Mouse (Mus musculus) right cerebral cortex, adult 2 months (tissue): ENCODE results near the gene Plcl2.
A peak's percentile ranks its signal among the peaks of the same experiment; 100 is the strongest.
"Not testable (repeated sequence)": the region's sequence is repeated elsewhere in the genome, so short reads cannot be mapped to it uniquely, and the experiment has no call there.

ENCODE experiments used
- DNase-seq, 2 experiments: peaks; one replicate each; pipeline ENCODE4 v3.0.0; 2021 to 2022; ENCODE audit warnings: low spot score in 2 of 2

Gene Plcl2

GRCm38 (mm10) chr17:50500806-50501205, 8.4 kb upstream of the Plcl2 start:
- DNase-seq, result no peak

GRCm38 (mm10) chr17:50503075-50503474, 6.1 kb upstream of the Plcl2 start:
- no peak for DNase-seq

- DNase-seq, result no peak
These were observed 4.9 kb upstream of the Plcl2 start for GRCm38 (mm10) chr17:50504070-50504846.

GRCm38 (mm10) chr17:50505910-50506634, 3.1 kb upstream of the Plcl2 start:
- DNase-seq, result no peak

- DNase-seq, result no peak
These were observed 2.3 kb upstream of the Plcl2 start for GRCm38 (mm10) chr17:50506861-50507321.

GRCm38 (mm10) chr17:50508055-50508774, 988 bp upstream of the Plcl2 start:
- no peak for DNase-seq

GRCm38 (mm10) chr17:50508775-50509250, 390 bp upstream of the Plcl2 start:
- peak; percentile 46 to 62 for DNase-seq

- no peak for DNase-seq
These were observed 1.1 kb downstream of the Plcl2 start for GRCm38 (mm10) chr17:50510279-50510678.

- no peak for DNase-seq
These were observed 1.5 kb downstream of the Plcl2 start for GRCm38 (mm10) chr17:50510741-50511140.

- DNase-seq, result no peak
These were observed 3.0 kb downstream of the Plcl2 start for GRCm38 (mm10) chr17:50512222-50512621.

GRCm38 (mm10) chr17:50512841-50513240, 3.6 kb downstream of the Plcl2 start:
- DNase-seq, result no peak

GRCm38 (mm10) chr17:50513376-50513775, 4.2 kb downstream of the Plcl2 start:
- no peak for DNase-seq

- no peak for DNase-seq
These were observed 4.8 kb downstream of the Plcl2 start for GRCm38 (mm10) chr17:50514012-50514411.

- DNase-seq, result no peak
These were observed 6.7 kb downstream of the Plcl2 start for GRCm38 (mm10) chr17:50515926-50516325.

- DNase-seq, result no peak
These were observed 8.7 kb downstream of the Plcl2 start for GRCm38 (mm10) chr17:50517781-50518415.

GRCm38 (mm10) chr17:50519588-50519987, 10.4 kb downstream of the Plcl2 start:
- DNase-seq, result no peak

GRCm38 (mm10) chr17:50522473-50523083, 13.4 kb downstream of the Plcl2 start:
- DNase-seq, result no peak

- peak in 1 of 2 experiments; percentile 44 for DNase-seq
These were observed 15.8 kb downstream of the Plcl2 start for GRCm38 (mm10) chr17:50524970-50525369.

GRCm38 (mm10) chr17:50525821-50526220, 16.6 kb downstream of the Plcl2 start:
- peak in 1 of 2 experiments; percentile 50 for DNase-seq

- no peak for DNase-seq
These were observed 20.9 kb downstream of the Plcl2 start for GRCm38 (mm10) chr17:50530089-50530488.

GRCm38 (mm10) chr17:50534889-50535288, 25.7 kb downstream of the Plcl2 start:
- not testable (repeated sequence) for DNase-seq
